Mouse (Mus musculus): ENCODE measurements at regions not wholly inside any gene's neighbourhood (a gene's known extent, or its start where the extent isn't known, plus 50 kb on each side); places are given as distances from the start of the nearest gene placed in this dataset.

GRCm38 (mm10) chr7:36352761-36353160, 345.2 kb upstream of the Tshz3 start:
- Histone ChIP-seq H3K4me1 (ENCODE audit: control insufficient read depth, insufficient read depth, low read length) (no peaks in the 10 kb centered on the region), H3K4me3 (replicated peaks; ENCODE audit: extremely low read depth, low read depth, low read length) (no peak overlapping the region)
- DNase-seq: no peak
- 45% methylated on average over 2 of the region's 2 CpGs for WGBS
- TF ChIP-seq CTCF (IDR thresholded peaks at IDR 0.05; ENCODE audit: insufficient read depth, low read length): no peak
- TF ChIP-seq POLR2A (IDR thresholded peaks at IDR 0.05; ENCODE audit: borderline replicate concordance, extremely low read depth, low read depth, low read length): no peak

- WGBS: 77% methylated on average over 4 of the region's 4 CpGs
- TF ChIP-seq CTCF (IDR thresholded peaks at IDR 0.05; ENCODE audit: insufficient read depth, low read length) (no peak), POLR2A (IDR thresholded peaks at IDR 0.05; ENCODE audit: borderline replicate concordance, extremely low read depth, low read depth, low read length) (no peak)
Measured at GRCm38 (mm10) chr7:36350616-36351015, 347.3 kb upstream of the Tshz3 start.

GRCm38 (mm10) chr7:36348195-36348594, 349.7 kb upstream of the Tshz3 start:
- Histone ChIP-seq H3K4me1 (ENCODE audit: control insufficient read depth, insufficient read depth, low read length) (no peaks in the 10 kb centered on the region), H3K4me3 (replicated peaks; ENCODE audit: extremely low read depth, low read depth, low read length) (no peak overlapping the region)
- no peak for DNase-seq
- WGBS: 56% methylated on average over 8 of the region's 8 CpGs
- no peak for TF ChIP-seq POLR2A (IDR thresholded peaks at IDR 0.05; ENCODE audit: borderline replicate concordance, extremely low read depth, low read depth, low read length)
- TF ChIP-seq CTCF (IDR thresholded peaks at IDR 0.05; ENCODE audit: insufficient read depth, low read length): no peak

More at GRCm38 (mm10) chr7:36350616-36351015, 347.3 kb upstream of the Tshz3 start:
- Histone ChIP-seq H3K4me3 (replicated peaks; ENCODE audit: extremely low read depth, low read depth, low read length) (no peak overlapping the region), H3K4me1 (ENCODE audit: control insufficient read depth, insufficient read depth, low read length) (no peaks in the 10 kb centered on the region)
- DNase-seq: no peak

GRCm38 (mm10) chr7:36334857-36335256, 363.1 kb upstream of the Tshz3 start:
- WGBS: 92% methylated on average over 5 of the region's 5 CpGs
- Histone ChIP-seq H3K4me1 (ENCODE audit: control insufficient read depth, insufficient read depth, low read length) (no peaks in the 10 kb centered on the region), H3K4me3 (replicated peaks; ENCODE audit: extremely low read depth, low read depth, low read length) (no peak overlapping the region)
- TF ChIP-seq POLR2A (IDR thresholded peaks at IDR 0.05; ENCODE audit: borderline replicate concordance, extremely low read depth, low read depth, low read length) (no peak), CTCF (IDR thresholded peaks at IDR 0.05; ENCODE audit: insufficient read depth, low read length) (no peak)
- no peak for DNase-seq

- WGBS: 21% methylated on average over 5 of the region's 5 CpGs
- TF ChIP-seq POLR2A (IDR thresholded peaks at IDR 0.05; ENCODE audit: borderline replicate concordance, extremely low read depth, low read depth, low read length) (no peak), CTCF (IDR thresholded peaks at IDR 0.05; ENCODE audit: insufficient read depth, low read length) (no peak)
- no peaks in the 10 kb centered on the region for H3K4me1 ChIP-seq (ENCODE audit: control insufficient read depth, insufficient read depth, low read length)
- H3K4me3 ChIP-seq (replicated peaks; ENCODE audit: extremely low read depth, low read depth, low read length): no peak overlapping the region
- DNase-seq: no peak
Measured at GRCm38 (mm10) chr7:36334091-36334490, 363.8 kb upstream of the Tshz3 start.

GRCm38 (mm10) chr7:36332633-36333032, 365.3 kb upstream of the Tshz3 start:
- Histone ChIP-seq H3K4me1 (ENCODE audit: control insufficient read depth, insufficient read depth, low read length) (no peaks in the 10 kb centered on the region), H3K4me3 (replicated peaks; ENCODE audit: extremely low read depth, low read depth, low read length) (no peak overlapping the region)
- 81% methylated on average over 7 of the region's 7 CpGs for WGBS
- DNase-seq: no peak
- TF ChIP-seq CTCF (IDR thresholded peaks at IDR 0.05; ENCODE audit: insufficient read depth, low read length): no peak
- no peak for TF ChIP-seq POLR2A (IDR thresholded peaks at IDR 0.05; ENCODE audit: borderline replicate concordance, extremely low read depth, low read depth, low read length)

- TF ChIP-seq POLR2A (IDR thresholded peaks at IDR 0.05; ENCODE audit: borderline replicate concordance, extremely low read depth, low read depth, low read length) (no peak), CTCF (IDR thresholded peaks at IDR 0.05; ENCODE audit: insufficient read depth, low read length) (no peak)
- H3K4me1 ChIP-seq (ENCODE audit: control insufficient read depth, insufficient read depth, low read length): no peaks in the 10 kb centered on the region
- H3K4me3 ChIP-seq (replicated peaks; ENCODE audit: extremely low read depth, low read depth, low read length): no peak overlapping the region
- 62% methylated on average over 2 of the region's 2 CpGs for WGBS
- DNase-seq: no peak
Measured at GRCm38 (mm10) chr7:36328141-36328540, 369.8 kb upstream of the Tshz3 start.

GRCm38 (mm10) chr7:36324035-36324434, 373.9 kb upstream of the Tshz3 start:
- Histone ChIP-seq H3K4me1 (ENCODE audit: control insufficient read depth, insufficient read depth, low read length) (no peaks in the 10 kb centered on the region), H3K4me3 (replicated peaks; ENCODE audit: extremely low read depth, low read depth, low read length) (no peak overlapping the region)
- TF ChIP-seq POLR2A (IDR thresholded peaks at IDR 0.05; ENCODE audit: borderline replicate concordance, extremely low read depth, low read depth, low read length) (no peak), CTCF (IDR thresholded peaks at IDR 0.05; ENCODE audit: insufficient read depth, low read length) (no peak)
- WGBS: 60% methylated on average over 1 of the region's 1 CpGs
- DNase-seq: no peak

- H3K4me1 ChIP-seq (ENCODE audit: control insufficient read depth, insufficient read depth, low read length): no peaks in the 10 kb centered on the region
- TF ChIP-seq CTCF (IDR thresholded peaks at IDR 0.05; ENCODE audit: insufficient read depth, low read length): no peak
- no peak for TF ChIP-seq POLR2A (IDR thresholded peaks at IDR 0.05; ENCODE audit: borderline replicate concordance, extremely low read depth, low read depth, low read length)
- DNase-seq: no peak
- no peak overlapping the region for H3K4me3 ChIP-seq (replicated peaks; ENCODE audit: extremely low read depth, low read depth, low read length)
- 72% methylated on average over 4 of the region's 4 CpGs for WGBS
Measured at GRCm38 (mm10) chr7:36322181-36322580, 375.7 kb upstream of the Tshz3 start.

GRCm38 (mm10) chr7:36317466-36318212, 380.3 kb upstream of the Tshz3 start:
- WGBS: 48% methylated on average over 3 of the region's 3 CpGs
- Histone ChIP-seq H3K4me1 (ENCODE audit: control insufficient read depth, insufficient read depth, low read length) (no peaks in the 10 kb centered on the region), H3K4me3 (replicated peaks; ENCODE audit: extremely low read depth, low read depth, low read length) (no peak overlapping the region)
- no peak for TF ChIP-seq CTCF (IDR thresholded peaks at IDR 0.05; ENCODE audit: insufficient read depth, low read length)
- TF ChIP-seq POLR2A (IDR thresholded peaks at IDR 0.05; ENCODE audit: borderline replicate concordance, extremely low read depth, low read depth, low read length): no peak
- no peak for DNase-seq
